Mouse (Mus musculus) induced T-regulatory cell, adult 2 months (primary cell): ENCODE data around the gene Fam184a.

Source experiments
- DNase-seq: peaks from one replicate; pipeline ENCODE4 v3.0.0-alpha.2; 2012; ENCODE audit warnings: low read depth

Fam184a gene

GRCm38 (mm10) chr10:53750955-53751652 lies at the start of gene Fam184a:
Gene Fam184a, minus strand, starts transcription at chr10:53751123.
- peak; percentile 8 for DNase-seq

GRCm38 (mm10) chr10:53796258-53796581 lies 45.3 kb upstream of the Fam184a start:
- DNase-seq: no peak

DNA sequence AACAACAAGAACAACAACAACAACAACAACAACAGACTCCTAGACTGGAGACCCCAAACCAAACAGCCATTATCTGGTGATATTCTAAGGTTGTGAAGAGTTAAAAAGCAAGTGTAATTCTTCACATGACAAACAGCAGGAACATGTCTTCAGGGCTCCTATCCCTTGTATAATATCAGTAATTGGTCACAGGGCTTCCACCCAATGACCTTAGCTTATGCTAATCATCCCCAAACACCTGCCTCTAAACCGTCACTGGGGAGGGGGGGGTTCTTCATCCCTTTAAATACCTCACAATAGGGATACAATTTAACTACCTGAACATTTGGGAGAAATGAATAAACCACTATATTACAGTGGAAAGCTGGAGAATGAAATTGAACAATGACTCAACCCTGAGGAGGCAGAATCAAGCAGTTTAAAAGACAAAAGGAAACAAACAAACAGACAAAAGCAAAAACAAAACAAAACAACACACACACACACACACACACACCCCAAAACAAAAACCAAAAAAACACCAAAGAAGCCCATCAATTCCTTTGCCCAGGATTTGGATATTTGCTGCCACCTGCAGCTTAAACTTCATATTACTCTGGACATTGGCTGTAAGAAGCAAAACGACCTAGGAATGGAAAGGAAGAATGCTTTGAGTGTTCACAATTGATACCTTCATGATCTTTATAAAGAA lies 44.8 kb upstream of the Fam184a start:
- DNase-seq: peak; percentile 12

DNA sequence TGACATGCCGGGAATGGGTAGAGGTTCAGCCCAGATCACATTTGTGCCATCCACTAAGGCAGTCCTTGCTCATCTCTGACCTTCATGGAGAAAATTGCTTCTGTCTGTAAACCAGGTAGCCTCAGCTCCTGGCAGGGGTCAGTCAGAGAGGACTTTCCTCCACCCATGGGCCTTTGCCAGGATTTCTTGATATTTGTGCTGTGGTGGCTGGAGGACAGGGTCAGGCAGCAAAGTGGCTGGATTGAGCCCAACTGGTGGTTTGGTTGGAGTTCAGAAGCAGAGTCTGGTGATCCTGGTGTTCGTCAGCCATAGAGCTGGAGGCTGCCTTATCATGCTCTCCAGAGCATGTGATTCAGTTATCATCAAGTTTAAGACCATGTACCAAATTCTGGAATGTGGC lies 40.4 kb upstream of the Fam184a start:
- no peak for DNase-seq

- DNase-seq: no peak
Measured at GRCm38 (mm10) chr10:53776591-53776990, 25.7 kb upstream of the Fam184a start.

- no peak for DNase-seq
Measured at GRCm38 (mm10) chr10:53772708-53773107, 21.8 kb upstream of the Fam184a start.

DNA sequence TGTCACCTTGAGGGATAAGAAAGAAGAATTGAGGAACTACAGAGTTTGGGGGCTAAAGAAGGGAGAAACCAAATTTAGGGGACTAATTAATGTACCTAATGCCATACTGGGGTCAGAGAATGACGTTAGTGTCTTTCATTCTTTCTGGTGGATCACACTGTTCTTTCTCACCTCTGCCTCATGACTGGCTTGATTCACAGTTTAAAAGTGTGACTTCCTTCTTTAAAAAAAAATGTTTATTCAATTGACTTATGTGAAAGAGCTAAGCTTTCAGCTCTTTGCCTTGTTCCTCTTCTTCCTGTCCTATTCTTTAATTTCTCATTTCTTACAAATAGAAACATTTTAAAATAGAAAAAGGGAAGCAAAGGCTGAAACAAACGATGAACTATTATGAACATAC lies 20.6 kb upstream of the Fam184a start:
- no peak for DNase-seq

DNA sequence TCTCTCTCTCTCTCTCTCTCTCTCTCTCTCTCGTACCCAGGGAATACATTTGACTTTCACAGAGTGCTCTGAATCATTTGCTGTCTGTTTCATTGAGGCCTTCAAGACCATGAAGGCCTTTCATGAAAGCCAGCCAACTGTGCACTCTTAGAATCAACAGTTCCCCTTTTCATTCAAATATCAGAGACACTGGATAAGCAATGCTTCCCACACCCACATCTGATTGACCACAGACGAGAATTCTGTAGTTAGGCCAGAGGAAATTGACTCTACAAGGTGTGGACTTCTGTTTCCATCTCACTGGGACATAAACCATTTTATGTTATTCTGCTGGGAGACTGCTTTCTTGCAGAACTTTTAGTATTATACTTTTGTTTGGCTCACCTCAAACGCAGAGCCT lies 17.8 kb upstream of the Fam184a start:
- no peak for DNase-seq

- no peak for DNase-seq
Measured at GRCm38 (mm10) chr10:53765471-53765870, 14.5 kb upstream of the Fam184a start.

GRCm38 (mm10) chr10:53752723-53753122 lies 1.8 kb upstream of the Fam184a start:
- no peak for DNase-seq

DNA sequence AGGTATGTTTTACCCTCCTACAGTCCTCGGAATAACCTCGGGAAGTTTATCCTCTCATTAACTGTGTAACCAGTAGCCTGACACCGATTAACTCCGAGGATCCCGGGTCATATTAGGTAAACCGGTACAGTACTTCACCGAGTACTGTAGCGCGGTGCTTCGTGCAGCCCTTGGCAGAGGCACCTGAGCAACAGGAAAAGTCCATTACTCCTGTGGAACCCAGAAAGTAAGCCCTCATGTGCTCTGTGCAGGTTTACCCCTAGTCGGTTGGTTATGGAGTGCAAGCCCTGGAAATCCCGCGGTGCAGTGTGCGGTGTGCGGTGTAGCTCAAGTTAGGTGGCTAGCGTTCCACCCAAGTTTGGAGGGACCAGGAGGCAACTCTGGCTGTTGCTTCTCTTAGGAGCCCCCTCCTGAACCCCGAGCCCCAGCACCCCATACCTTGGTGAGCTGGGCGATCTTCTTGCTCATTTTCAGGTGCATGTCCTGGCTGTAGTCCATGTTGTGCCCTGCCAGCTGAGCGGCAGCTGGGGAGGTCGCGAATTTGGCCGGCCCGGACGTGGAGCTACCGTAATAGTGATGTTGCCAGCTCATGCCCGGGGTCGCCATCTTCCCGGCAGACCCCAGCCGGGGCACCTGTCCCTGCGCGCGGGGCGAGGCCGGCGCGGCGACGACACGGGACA lies 508 bp downstream of the Fam184a start:
- no peak for DNase-seq

GRCm38 (mm10) chr10:53746039-53746438 lies 4.9 kb downstream of the Fam184a start:
- DNase-seq: no peak

DNA sequence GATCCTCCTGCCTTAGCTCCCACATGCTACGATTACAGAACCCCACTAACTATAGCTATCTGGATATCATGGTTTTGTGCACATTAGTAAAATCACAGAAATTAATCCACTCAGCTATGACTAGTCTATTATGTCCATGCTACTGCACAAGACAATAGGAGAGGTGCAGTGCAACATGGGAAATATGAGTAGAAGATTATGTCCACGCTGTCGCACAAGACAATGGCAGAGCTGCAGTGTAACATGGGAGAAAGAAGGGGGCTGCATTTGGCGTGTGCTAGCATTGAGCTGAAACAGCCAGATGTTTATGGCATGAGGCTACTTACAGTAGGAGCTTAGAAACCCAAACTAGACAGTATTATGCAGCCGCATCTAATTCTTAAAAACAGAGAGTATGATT lies 8.0 kb downstream of the Fam184a start:
- no peak for DNase-seq

DNA sequence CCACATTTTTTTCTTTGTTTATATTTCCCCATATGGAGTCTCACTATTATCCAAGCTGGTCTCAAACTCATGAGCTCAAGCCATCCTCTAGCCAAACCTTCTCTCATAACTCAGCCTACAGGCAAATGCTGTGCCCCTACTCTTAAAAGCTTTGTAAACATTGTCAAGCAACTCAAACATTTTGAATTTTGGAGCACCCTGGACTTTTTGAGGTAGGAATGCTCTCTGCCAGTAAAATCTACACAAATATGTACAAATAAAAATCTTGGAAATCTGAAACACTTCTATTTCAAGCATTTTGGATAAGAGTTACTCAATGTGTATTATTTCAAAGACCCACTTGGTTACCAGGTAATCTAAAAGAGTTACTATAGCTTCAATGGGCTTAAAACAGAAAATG lies 10.9 kb downstream of the Fam184a start:
- DNase-seq: no peak

- no peak for DNase-seq
Measured at GRCm38 (mm10) chr10:53738842-53739241, 12.1 kb downstream of the Fam184a start.

DNA sequence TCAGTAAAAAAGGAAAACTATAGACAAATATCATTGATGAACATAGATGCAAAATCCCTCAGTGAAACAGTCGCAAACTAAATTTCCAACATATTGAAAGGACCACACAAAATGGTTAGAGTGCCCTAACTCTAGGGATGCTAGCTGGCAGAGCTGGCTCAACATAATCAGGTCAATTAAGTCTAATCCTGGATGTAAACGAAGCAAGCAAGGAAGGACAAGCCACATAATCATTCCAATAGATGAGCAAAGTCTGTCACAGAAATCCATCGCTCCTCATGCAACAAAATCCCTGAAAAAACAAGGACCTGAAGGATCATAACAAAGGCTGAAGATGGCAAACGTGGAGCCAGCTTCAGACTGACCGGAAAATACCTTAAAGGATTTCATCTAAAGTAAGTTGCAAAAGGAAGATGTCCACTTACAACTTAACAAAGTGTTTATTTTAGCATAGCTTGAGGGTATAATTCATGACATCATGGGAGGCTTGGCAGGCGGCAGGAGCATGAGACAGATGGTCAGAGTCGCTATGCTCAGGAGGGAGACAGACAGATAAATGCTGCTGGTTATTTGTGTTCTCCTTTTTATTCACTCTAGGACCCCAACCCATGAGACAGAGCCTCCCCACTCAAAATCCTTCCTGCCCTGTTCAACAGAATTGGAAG lies 15.6 kb downstream of the Fam184a start:
- DNase-seq: no peak

DNA sequence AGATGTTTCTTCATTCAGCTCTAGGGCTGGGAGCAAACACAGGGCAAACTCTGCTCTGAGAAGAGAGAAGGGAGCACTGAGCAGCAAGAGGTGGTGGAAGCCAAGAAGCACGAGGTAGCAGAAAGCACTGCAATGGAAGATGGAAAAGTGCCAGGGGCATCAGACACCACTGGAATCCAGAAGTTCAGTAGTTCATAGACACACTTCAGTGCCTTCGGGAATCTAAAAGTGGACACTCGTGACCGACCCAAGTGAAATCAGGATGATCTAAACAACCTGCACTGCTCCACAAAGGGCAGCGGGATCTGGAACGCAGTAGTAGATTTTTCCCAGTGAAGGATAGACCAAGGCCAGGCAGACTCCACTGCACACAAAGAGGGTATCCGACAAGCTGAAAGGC lies 18.6 kb downstream of the Fam184a start:
- DNase-seq: no peak

GRCm38 (mm10) chr10:53728883-53729282 lies 22.0 kb downstream of the Fam184a start:
- DNase-seq: no peak

DNA sequence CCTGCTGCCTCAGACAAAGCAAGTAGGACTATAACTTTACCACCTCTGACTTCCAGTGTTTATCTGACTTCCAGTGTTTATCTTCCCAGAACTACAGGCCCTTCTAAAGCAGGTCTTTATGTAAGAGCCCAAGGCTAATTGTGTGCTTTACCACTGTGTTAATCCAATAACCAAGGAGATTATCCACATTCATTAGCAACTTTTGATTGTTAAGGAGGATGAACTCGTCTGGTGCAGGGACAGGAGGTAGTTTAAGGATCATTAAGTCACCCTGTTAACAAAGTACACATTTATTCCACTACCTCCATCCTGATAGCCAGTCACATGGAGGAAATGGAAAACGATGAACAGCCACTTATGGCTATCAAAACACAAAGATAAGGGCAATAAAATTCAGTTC lies 25.6 kb downstream of the Fam184a start:
- DNase-seq: no peak

DNA sequence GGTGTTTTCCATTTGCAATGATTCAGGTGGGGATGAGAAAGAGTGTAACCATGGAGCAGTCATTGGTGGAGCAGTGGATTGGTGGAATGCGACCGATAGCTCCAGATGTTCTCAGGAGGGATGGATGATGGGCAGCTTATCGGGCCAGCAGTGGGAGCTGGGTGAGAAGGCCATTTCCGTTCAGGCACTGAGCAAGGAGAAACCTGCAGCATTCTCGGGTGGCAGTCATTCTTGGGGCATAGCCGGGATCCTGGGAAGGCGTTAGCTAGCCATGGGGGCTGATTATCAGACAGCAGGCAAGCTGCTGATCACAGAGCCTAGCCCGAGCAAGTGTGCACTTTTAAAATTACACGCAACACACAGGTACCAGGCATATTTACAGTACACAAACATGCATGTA lies 46.4 kb downstream of the Fam184a start:
- no peak for DNase-seq

DNA sequence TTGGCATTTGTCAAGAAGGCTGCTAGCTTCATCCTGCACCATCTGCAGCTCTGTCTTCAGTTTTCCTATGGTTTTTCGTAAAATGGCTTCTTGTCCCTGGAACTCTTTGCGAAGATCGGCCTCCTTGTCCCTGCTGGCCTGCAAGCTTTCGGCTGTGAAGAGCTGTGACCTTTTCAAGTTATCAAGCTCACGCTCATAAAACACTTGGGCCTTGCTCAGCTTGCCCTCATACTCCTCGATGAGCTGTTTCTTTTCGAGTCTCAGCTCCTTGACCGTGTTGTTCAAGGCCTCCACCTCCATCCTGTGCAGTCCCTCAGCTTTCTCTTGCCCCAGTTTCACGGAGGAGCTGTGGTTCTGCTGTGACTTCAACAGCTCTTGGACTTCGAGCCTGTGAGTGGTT lies 52.4 kb downstream of the Fam184a start:
- no peak for DNase-seq

DNA sequence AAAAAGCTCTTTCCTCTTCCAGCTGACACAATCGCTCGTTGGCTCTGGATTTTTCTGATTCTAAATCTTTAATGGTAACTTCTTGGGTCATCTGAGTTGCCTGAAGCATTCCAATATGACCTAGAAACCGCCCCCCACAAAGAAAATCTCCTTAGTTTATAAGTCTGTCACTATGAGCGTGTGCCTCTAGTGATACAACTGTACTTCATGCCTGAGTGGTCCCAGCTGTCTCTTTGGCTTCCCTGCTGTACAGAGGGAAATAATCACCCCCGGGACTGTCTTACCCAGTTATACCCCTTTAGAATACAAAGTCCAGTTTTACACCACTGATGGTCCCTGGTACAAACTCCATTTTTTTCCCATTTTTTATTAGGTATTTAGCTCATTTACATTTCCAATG lies 56.2 kb downstream of the Fam184a start:
- DNase-seq: no peak

GRCm38 (mm10) chr10:53691263-53691662 lies 59.7 kb downstream of the Fam184a start:
- DNase-seq: no peak
